Mouse (Mus musculus): ENCODE results near the gene L3hypdh. TPM values are rescaled to one million over a fixed set of nuclear protein-coding genes. Genes with fewer than 3 reads are reported as not detected.

Gene L3hypdh
- polyA plus RNA-seq, 1 experiment from 2014 or later, result 8.5 TPM

GRCm38 (mm10) chr12:72084261-72085023 is 797 bp downstream of the L3hypdh start:
- WGBS, result 2% methylated on average over 46 of the region's 46 CpGs

GRCm38 (mm10) chr12:72083265-72083664 is 2.0 kb downstream of the L3hypdh start:
- no peak overlapping the region for H3K4me3 ChIP-seq (replicated peaks)
- no peaks in the 10 kb centered on the region for H3K36me3 ChIP-seq
- 88% methylated on average over 9 of the region's 9 CpGs for WGBS
- no peaks in the 10 kb centered on the region for H3K9me3 ChIP-seq
- no peak overlapping the region for H3K27ac ChIP-seq
- H3K27me3 ChIP-seq, result no peaks in the 10 kb centered on the region
- ATAC-seq, result no peak
- no peak overlapping the region for H3K9ac ChIP-seq (replicated peaks)
- peaks cover 37% of the 10 kb centered on the region for H3K4me1 ChIP-seq (replicated peaks)
- no peak overlapping the region for H3K4me2 ChIP-seq (replicated peaks)

More at GRCm38 (mm10) chr12:72084261-72085023, 797 bp downstream of the L3hypdh start:
- ATAC-seq, result peak; percentile 26
- H3K9ac ChIP-seq (replicated peaks), result peak overlapping the region; percentile 65
- peak overlapping the region; percentile 66 for H3K4me3 ChIP-seq (replicated peaks)
- no peaks in the 10 kb centered on the region for H3K27me3 ChIP-seq
- peak overlapping the region; percentile 77 for H3K4me2 ChIP-seq (replicated peaks)
- H3K36me3 ChIP-seq, result no peaks in the 10 kb centered on the region
- peak overlapping the region; percentile 94 for H3K27ac ChIP-seq
- H3K9me3 ChIP-seq, result no peaks in the 10 kb centered on the region
- peaks cover 46% of the 10 kb centered on the region for H3K4me1 ChIP-seq (replicated peaks)

- Histone ChIP-seq H3K27me3 (no peaks in the 10 kb centered on the region), H3K9ac (replicated peaks) (no peak overlapping the region; the same call in 1 of the 2 replicates), H3K4me3 (replicated peaks) (peak overlapping the region; percentile 15; the same call in 1 of the 2 replicates), H3K4me2 (replicated peaks) (peak overlapping the region; percentile 37), H3K9me3 (no peaks in the 10 kb centered on the region), H3K27ac (no peak overlapping the region), H3K36me3 (no peaks in the 10 kb centered on the region), H3K4me1 (replicated peaks) (peaks cover 28% of the 10 kb centered on the region)
- WGBS, result 36% methylated on average over 18 of the region's 18 CpGs
- no peak for ATAC-seq
Observed at GRCm38 (mm10) chr12:72082370-72082769, 2.9 kb downstream of the L3hypdh start.

GRCm38 (mm10) chr12:72081961-72082360 is 3.3 kb downstream of the L3hypdh start:
- WGBS, result 77% methylated on average over 3 of the region's 3 CpGs
- peak overlapping the region; percentile 37 for H3K4me2 ChIP-seq (replicated peaks)

GRCm38 (mm10) chr12:72078248-72078647 is 7.0 kb downstream of the L3hypdh start:
- Histone ChIP-seq H3K9ac (replicated peaks) (no peak overlapping the region), H3K27ac (no peak overlapping the region), H3K36me3 (no peaks in the 10 kb centered on the region), H3K4me3 (replicated peaks) (no peak overlapping the region), H3K27me3 (no peaks in the 10 kb centered on the region), H3K4me2 (replicated peaks) (no peak overlapping the region), H3K9me3 (no peaks in the 10 kb centered on the region; the same call in 1 of the 2 replicates), H3K4me1 (replicated peaks) (peaks cover 11% of the 10 kb centered on the region; the same call in 1 of the 2 replicates)
- ATAC-seq, result no peak
- WGBS, result 90% methylated on average over 3 of the region's 3 CpGs

More at GRCm38 (mm10) chr12:72081961-72082360, 3.3 kb downstream of the L3hypdh start:
- ATAC-seq, result no peak
- no peak overlapping the region for H3K4me3 ChIP-seq (replicated peaks)
- no peaks in the 10 kb centered on the region for H3K36me3 ChIP-seq
- H3K27me3 ChIP-seq, result no peaks in the 10 kb centered on the region
- H3K9ac ChIP-seq (replicated peaks), result no peak overlapping the region
- H3K4me1 ChIP-seq (replicated peaks), result peaks cover 25% of the 10 kb centered on the region
- no peaks in the 10 kb centered on the region for H3K9me3 ChIP-seq
- H3K27ac ChIP-seq, result no peak overlapping the region

GRCm38 (mm10) chr12:72070327-72071269 is 14.6 kb downstream of the L3hypdh start, which contains the start of gene Gpr135:
Gene Gpr135 (minus strand): TSS chr12:72071125.
- peak; percentile 93 for ATAC-seq
- under 1% methylated on average over 94 of the region's 94 CpGs for WGBS
- Histone ChIP-seq H3K27me3 (peaks cover 14% of the 10 kb centered on the region), H3K4me2 (replicated peaks) (peak within 1 kb of the TSS; percentile 88), H3K36me3 (no peaks in the 10 kb centered on the region), H3K9ac (replicated peaks) (peak within 1 kb of the TSS; percentile 72), H3K4me1 (replicated peaks) (peaks cover 13% of the 10 kb centered on the region), H3K9me3 (no peaks in the 10 kb centered on the region; the same call in 1 of the 2 replicates), H3K4me3 (replicated peaks) (peak within 1 kb of the TSS; percentile 74), H3K27ac (peak within 1 kb of the TSS; percentile 91)

GRCm38 (mm10) chr12:72069626-72070326 is 15.5 kb downstream of the L3hypdh start:
- Histone ChIP-seq H3K36me3 (no peaks in the 10 kb centered on the region), H3K9me3 (no peaks in the 10 kb centered on the region; the same call in 1 of the 2 replicates), H3K9ac (replicated peaks) (peak overlapping the region; percentile 72), H3K4me2 (replicated peaks) (peak overlapping the region; percentile 88), H3K27me3 (peaks cover 14% of the 10 kb centered on the region), H3K4me1 (replicated peaks) (peaks cover 13% of the 10 kb centered on the region), H3K4me3 (replicated peaks) (peak overlapping the region; percentile 74), H3K27ac (peak overlapping the region; percentile 91)
- ATAC-seq, result no peak
- WGBS, result 4% methylated on average over 40 of the region's 40 CpGs

- ATAC-seq, result no peak
- 87% methylated on average over 1 of the region's 1 CpGs for WGBS
- H3K36me3 ChIP-seq, result no peaks in the 10 kb centered on the region
Observed at GRCm38 (mm10) chr12:72057780-72058179, 27.5 kb downstream of the L3hypdh start.

GRCm38 (mm10) chr12:72053851-72054250 is 31.4 kb downstream of the L3hypdh start:
- no peak for ATAC-seq
- Histone ChIP-seq H3K4me1 (replicated peaks) (no peaks in the 10 kb centered on the region), H3K9me3 (peaks cover 8% of the 10 kb centered on the region; the same call in 1 of the 2 replicates), H3K4me2 (replicated peaks) (no peak overlapping the region), H3K27ac (no peak overlapping the region), H3K36me3 (no peaks in the 10 kb centered on the region), H3K4me3 (replicated peaks) (no peak overlapping the region), H3K9ac (replicated peaks) (no peak overlapping the region), H3K27me3 (no peaks in the 10 kb centered on the region)
- 14% methylated on average over 6 of the region's 6 CpGs for WGBS

More at GRCm38 (mm10) chr12:72057780-72058179, 27.5 kb downstream of the L3hypdh start:
- no peak overlapping the region for H3K27ac ChIP-seq
- H3K4me2 ChIP-seq (replicated peaks), result no peak overlapping the region
- H3K9ac ChIP-seq (replicated peaks), result no peak overlapping the region
- H3K9me3 ChIP-seq, result no peaks in the 10 kb centered on the region
- H3K4me1 ChIP-seq (replicated peaks), result no peaks in the 10 kb centered on the region
- no peaks in the 10 kb centered on the region for H3K27me3 ChIP-seq
- H3K4me3 ChIP-seq (replicated peaks), result no peak overlapping the region

GRCm38 (mm10) chr12:72053303-72053702 is 31.9 kb downstream of the L3hypdh start:
- Histone ChIP-seq H3K27ac (no peak overlapping the region), H3K4me3 (replicated peaks) (no peak overlapping the region), H3K4me1 (replicated peaks) (no peaks in the 10 kb centered on the region), H3K9me3 (peaks cover 8% of the 10 kb centered on the region; the same call in 1 of the 2 replicates), H3K36me3 (no peaks in the 10 kb centered on the region), H3K4me2 (replicated peaks) (no peak overlapping the region), H3K9ac (replicated peaks) (no peak overlapping the region), H3K27me3 (no peaks in the 10 kb centered on the region)
- WGBS, result 38% methylated on average over 6 of the region's 6 CpGs
- ATAC-seq, result no peak

GRCm38 (mm10) chr12:72052571-72052970 is 32.7 kb downstream of the L3hypdh start:
- no peaks in the 10 kb centered on the region for H3K4me1 ChIP-seq (replicated peaks)
- H3K27ac ChIP-seq, result no peak overlapping the region
- no peak overlapping the region for H3K9ac ChIP-seq (replicated peaks)
- H3K4me3 ChIP-seq (replicated peaks), result no peak overlapping the region
- 79% methylated on average over 6 of the region's 6 CpGs for WGBS
- no peak overlapping the region for H3K4me2 ChIP-seq (replicated peaks)
- H3K27me3 ChIP-seq, result no peaks in the 10 kb centered on the region
- no peak for ATAC-seq
- peaks cover 8% of the 10 kb centered on the region; the same call in 1 of the 2 replicates for H3K9me3 ChIP-seq
- no peaks in the 10 kb centered on the region for H3K36me3 ChIP-seq

Measured in midbrain, embryonic 13.5 days (tissue).